Mouse (Mus musculus) stomach, embryonic 14.5 days (tissue): Measurements from ENCODE around the gene Trpm5. TPM values are rescaled to one million over a fixed set of nuclear protein-coding genes. Genes with fewer than 3 reads are reported as not detected.

Experiments used
- ATAC-seq: fragments of 200-750 bp; cut with Nextera tagmentation; 2 replicates; pipeline ENCODE4 v1.8.0; 2017; ENCODE audit warnings: low read depth, moderate TSS enrichment; ENCODE audit not compliant: insufficient number of reproducible peaks, insufficient read depth, low FRiP score
- H3K27ac ChIP-seq: fragments of 300-500 bp; sonication (generic); 2 replicates; pipeline ENCODE4 v1.5.1; 2014; ENCODE audit warnings: mild to moderate bottlenecking, low read length, moderate library complexity, mixed read lengths
- H3K27me3 ChIP-seq: fragments of 300-500 bp; sonication (generic); 2 replicates; pipeline ENCODE4 v1.6.1; 2014; ENCODE audit warnings: low read length, control low read depth, mixed read lengths; ENCODE audit not compliant: control insufficient read depth, insufficient read depth
- H3K36me3 ChIP-seq: fragments of 300-500 bp; sonication (generic); 2 replicates; pipeline ENCODE4 v1.6.1; 2014; ENCODE audit warnings: mild to moderate bottlenecking, control low read depth, low read length, moderate library complexity, mixed read lengths; ENCODE audit not compliant: control insufficient read depth, insufficient read depth
- H3K4me1 ChIP-seq: fragments of 300-500 bp; sonication (generic); 2 replicates; pipeline ENCODE4 v1.6.1; 2014; ENCODE audit warnings: low read length, control low read depth, mixed read lengths; ENCODE audit not compliant: control insufficient read depth, insufficient read depth
- H3K4me2 ChIP-seq: fragments of 300-500 bp; sonication (generic); replicated peaks from 2 replicates; pipeline ENCODE4 v1.6.1; 2014; ENCODE audit warnings: low read depth, low read length, control low read depth
- H3K4me3 ChIP-seq: fragments of 300-500 bp; sonication (generic); 2 replicates; pipeline ENCODE4 v1.5.1; 2014; ENCODE audit warnings: low read depth, low read length, control low read depth
- H3K9ac ChIP-seq: fragments of 300-500 bp; sonication (generic); replicated peaks from 2 replicates; pipeline ENCODE4 v1.6.1; 2014; ENCODE audit warnings: low read depth, mild to moderate bottlenecking, control low read depth, low read length, moderate library complexity, mixed read lengths
- H3K9me3 ChIP-seq: fragments of 300-500 bp; sonication (generic); 2 replicates; pipeline ENCODE4 v1.6.1; 2016; ENCODE audit warnings: low read depth, low read length, control low read depth; ENCODE audit not compliant: control insufficient read depth
- WGBS: fragments of 180-500 bp; shearing (Covaris S2); extraction: QIAGEN DNeasy Blood & Tissue Kit; methylation state at CpG from one replicate; pipeline ENCODE4 v1.1.7; 2014; 5-methylcytosine and 5-hydroxymethylcytosine counted together
- polyA plus RNA-seq: library from polyadenylated mRNA; unstranded; fragments of >200 nt; fragmentation: Nextera tagmentation; extraction: Ambion mirVana; gene quantifications from 2 replicates; pipeline ENCODE4 v1.2.1, GENCODE M21; 2014

Gene Trpm5
- polyA plus RNA-seq, 1 experiment from 2014 or later: 27.0 TPM

- H3K36me3 ChIP-seq: peaks cover 72% of the 10 kb centered on the region
- H3K27ac ChIP-seq: no peak overlapping the region
- no peaks in the 10 kb centered on the region for H3K27me3 ChIP-seq
- WGBS: 81% methylated on average over 6 of the region's 6 CpGs
- H3K4me3 ChIP-seq: no peak overlapping the region
- H3K4me2 ChIP-seq: no peak overlapping the region
- H3K4me1 ChIP-seq: peaks cover 10% of the 10 kb centered on the region; the same call in 1 of the 2 replicates
- no peaks in the 10 kb centered on the region for H3K9me3 ChIP-seq
- no peak overlapping the region for H3K9ac ChIP-seq
- ATAC-seq: no peak
Measured at GRCm38 (mm10) chr7:143064226-143064625, 30.2 kb downstream of the Trpm5 start.

GRCm38 (mm10) chr7:143062704-143063103 is 31.7 kb downstream of the Trpm5 start:
- Histone ChIP-seq H3K27ac (no peak overlapping the region), H3K9ac (no peak overlapping the region), H3K4me2 (no peak overlapping the region), H3K9me3 (no peaks in the 10 kb centered on the region), H3K27me3 (no peaks in the 10 kb centered on the region), H3K36me3 (peaks cover 72% of the 10 kb centered on the region), H3K4me1 (peaks cover 21% of the 10 kb centered on the region), H3K4me3 (no peak overlapping the region)
- 74% methylated on average over 2 of the region's 2 CpGs for WGBS
- no peak for ATAC-seq

- Histone ChIP-seq H3K4me1 (peaks cover 54% of the 10 kb centered on the region), H3K36me3 (peaks cover 44% of the 10 kb centered on the region), H3K9me3 (no peaks in the 10 kb centered on the region), H3K4me3 (no peak overlapping the region), H3K27me3 (no peaks in the 10 kb centered on the region), H3K4me2 (no peak overlapping the region), H3K9ac (no peak overlapping the region), H3K27ac (peak overlapping the region; percentile 66; the same call in 1 of the 2 replicates)
- ATAC-seq: no peak
- WGBS: 70% methylated on average over 5 of the region's 5 CpGs
Measured at GRCm38 (mm10) chr7:143059202-143059870, 35.1 kb downstream of the Trpm5 start.

GRCm38 (mm10) chr7:143058221-143058697 is 36.2 kb downstream of the Trpm5 start:
- ATAC-seq: no peak
- WGBS: 64% methylated on average over 5 of the region's 5 CpGs
- Histone ChIP-seq H3K27me3 (no peaks in the 10 kb centered on the region), H3K9me3 (no peaks in the 10 kb centered on the region), H3K4me3 (no peak overlapping the region), H3K36me3 (peaks cover 33% of the 10 kb centered on the region), H3K27ac (peak overlapping the region; percentile 82), H3K4me1 (peaks cover 58% of the 10 kb centered on the region), H3K9ac (no peak overlapping the region), H3K4me2 (0 out of 2 replicates have a peak overlapping the region, but pooled peaks have one; percentile 5)

GRCm38 (mm10) chr7:143057667-143058220 is 36.7 kb downstream of the Trpm5 start:
- peak overlapping the region; percentile 82 for H3K27ac ChIP-seq

GRCm38 (mm10) chr7:143057023-143057422 is 37.4 kb downstream of the Trpm5 start:
- Histone ChIP-seq H3K9ac (no peak overlapping the region), H3K27me3 (no peaks in the 10 kb centered on the region), H3K36me3 (peaks cover 20% of the 10 kb centered on the region), H3K4me1 (peaks cover 54% of the 10 kb centered on the region), H3K9me3 (no peaks in the 10 kb centered on the region), H3K4me3 (no peak overlapping the region), H3K27ac (no peak overlapping the region; the same call in 1 of the 2 replicates), H3K4me2 (no peak overlapping the region)
- ATAC-seq: no peak
- WGBS: 84% methylated on average over 5 of the region's 5 CpGs

More at GRCm38 (mm10) chr7:143057667-143058220, 36.7 kb downstream of the Trpm5 start:
- ATAC-seq: no peak
- no peak overlapping the region for H3K4me3 ChIP-seq
- H3K36me3 ChIP-seq: peaks cover 28% of the 10 kb centered on the region
- H3K9ac ChIP-seq: no peak overlapping the region
- no peaks in the 10 kb centered on the region for H3K27me3 ChIP-seq
- 49% methylated on average over 9 of the region's 9 CpGs for WGBS
- H3K4me2 ChIP-seq: 0 out of 2 replicates have a peak overlapping the region, but pooled peaks have one; percentile 5
- no peaks in the 10 kb centered on the region for H3K9me3 ChIP-seq
- H3K4me1 ChIP-seq: peaks cover 58% of the 10 kb centered on the region

DNA sequence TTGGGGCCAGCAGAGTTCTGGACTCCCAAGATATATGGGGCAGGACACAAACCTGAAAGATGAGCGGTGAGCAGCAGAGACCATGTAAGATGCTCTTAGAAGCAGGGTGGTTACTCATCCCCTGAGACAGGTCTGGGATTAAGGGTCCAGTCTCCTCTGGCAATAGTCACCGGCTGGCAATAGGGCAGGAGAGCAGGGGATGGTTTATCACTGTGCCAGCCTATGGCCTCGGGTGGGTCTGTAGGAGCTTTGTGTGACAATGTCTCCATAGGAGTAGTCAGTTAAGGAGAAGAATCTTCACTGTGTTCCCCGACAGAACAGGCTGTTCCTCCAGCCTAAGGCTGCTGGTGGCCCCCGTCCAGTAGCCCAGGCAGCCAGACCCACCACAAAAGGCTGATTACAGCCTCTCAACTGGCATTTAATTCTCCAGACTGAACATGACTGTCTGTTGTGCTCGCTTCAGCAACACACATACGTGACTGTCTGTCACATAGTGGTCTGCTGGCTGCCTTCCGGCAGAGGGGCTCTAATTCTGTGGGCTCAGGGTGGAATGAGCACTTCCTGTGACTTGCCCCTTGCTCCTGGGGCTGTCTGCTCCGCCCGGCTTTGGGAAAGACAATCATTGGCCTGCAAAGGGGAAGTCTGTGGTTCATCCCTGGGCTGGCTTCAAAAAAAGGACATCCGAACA is 38.8 kb downstream of the Trpm5 start:
- H3K4me1 ChIP-seq: peaks cover 57% of the 10 kb centered on the region
- no peak for ATAC-seq

GRCm38 (mm10) chr7:143055001-143055400 is 39.4 kb downstream of the Trpm5 start:
- no peak for ATAC-seq
- Histone ChIP-seq H3K27ac (no peak overlapping the region), H3K9me3 (no peaks in the 10 kb centered on the region), H3K27me3 (no peaks in the 10 kb centered on the region), H3K4me2 (peak overlapping the region; percentile 95), H3K4me1 (peaks cover 57% of the 10 kb centered on the region), H3K36me3 (peaks cover 11% of the 10 kb centered on the region; the same call in 1 of the 2 replicates), H3K4me3 (peak overlapping the region; percentile 82), H3K9ac (peak overlapping the region; percentile 91; the same call in 1 of the 2 replicates)
- WGBS: 84% methylated on average over 3 of the region's 3 CpGs

More for the DNA sequence above, 38.8 kb downstream of the Trpm5 start:
- H3K9ac ChIP-seq: no peak overlapping the region
- 67% methylated on average over 11 of the region's 11 CpGs for WGBS
- peaks cover 14% of the 10 kb centered on the region; the same call in 1 of the 2 replicates for H3K36me3 ChIP-seq
- peak overlapping the region; percentile 95 for H3K4me2 ChIP-seq
- no peak overlapping the region; the same call in 1 of the 2 replicates for H3K27ac ChIP-seq
- H3K4me3 ChIP-seq: peak overlapping the region; percentile 82; the same call in 1 of the 2 replicates
- no peaks in the 10 kb centered on the region for H3K9me3 ChIP-seq
- no peaks in the 10 kb centered on the region for H3K27me3 ChIP-seq
